Mouse (Mus musculus) embryonic fibroblast, embryonic 13.5 days (primary cell): ENCODE measurements around the gene Slc9a2.

Source experiments
- CTCF ChIP-seq: IDR thresholded peaks from 2 replicates; pipeline ENCODE4 v1.5.1; 2011; ENCODE audit warnings: mild to moderate bottlenecking, control low read depth, low read length, moderate library complexity, borderline replicate concordance; ENCODE audit not compliant: insufficient read depth
- POLR2A ChIP-seq: IDR thresholded peaks from 2 replicates; pipeline ENCODE4 v1.6.1; 2011; ENCODE audit warnings: low read depth, mild to moderate bottlenecking, control low read depth, low read length, moderate library complexity

GRCm38 (mm10) chr1:40785876-40786445, 105.6 kb downstream of the Slc9a2 start:
- TF ChIP-seq POLR2A (no peak), CTCF (no peak)
